Mouse (Mus musculus): Measurements from ENCODE around the gene Rasal1. TPM values are rescaled to one million over a fixed set of nuclear protein-coding genes. Genes with fewer than 3 reads are reported as not detected.

Gene Rasal1
- polyA plus RNA-seq (2015; fragmentation: Nextera tagmentation; extraction: Ambion mirVana): 0.24 and 0.93 TPM in 2 replicates

DNA sequence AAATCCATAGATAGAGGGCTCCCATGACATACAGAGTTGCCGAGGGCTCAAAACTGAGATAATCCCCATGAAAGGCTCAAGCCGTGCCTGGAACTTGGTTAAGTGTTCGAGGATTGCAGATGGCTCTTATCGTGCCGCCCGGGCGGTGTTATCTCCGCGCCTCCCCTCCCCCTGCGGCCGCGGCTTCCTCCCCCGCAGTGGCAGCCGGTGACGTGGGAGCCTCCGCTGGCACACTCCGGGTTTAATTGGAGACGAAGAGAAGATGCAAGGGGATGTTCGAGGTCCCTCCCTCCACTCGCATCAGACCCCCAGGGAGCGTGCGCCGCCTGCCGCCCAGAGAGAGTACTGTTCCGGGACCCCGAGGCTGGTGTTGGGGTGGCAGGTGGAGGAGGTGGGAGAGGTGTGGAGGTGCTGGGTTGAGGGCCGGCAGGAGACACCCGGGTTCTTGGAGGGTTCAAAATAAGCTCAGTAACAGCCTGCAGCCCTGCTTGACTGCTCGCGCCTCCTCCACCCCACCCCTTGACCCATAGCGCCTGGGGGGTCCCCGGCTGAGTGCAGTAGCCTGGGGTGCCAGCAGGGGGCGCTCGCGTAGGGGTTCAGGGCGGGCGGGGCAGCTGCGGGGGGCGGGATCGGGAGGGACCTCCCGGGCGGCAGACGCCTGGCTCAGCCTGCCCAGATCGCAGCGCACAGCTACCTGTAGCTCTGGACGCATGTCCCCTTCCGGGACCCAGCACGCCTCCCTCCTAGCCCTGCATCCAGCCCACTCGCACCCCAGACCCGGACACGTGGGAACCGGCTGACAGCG, at the start of gene Rasal1:
Gene Rasal1 (plus strand): TSS at position 244 of the 805 bp plus-strand sequence.
- peak within 1 kb of the TSS; percentile 30 for H3K4me3 ChIP-seq (replicated peaks)
- H3K27me3 ChIP-seq (replicated peaks): peaks cover 60% of the 10 kb centered on the region
- H3K4me2 ChIP-seq: peak within 1 kb of the TSS; percentile 50
- H3K36me3 ChIP-seq: no peaks in the 10 kb centered on the region
- H3K4me1 ChIP-seq: peaks cover 16% of the 10 kb centered on the region
- 2% methylated on average over 45 of the region's 53 CpGs for WGBS
- H3K27ac ChIP-seq (replicated peaks): no peak within 1 kb of the TSS
- ATAC-seq (ENCODE audit: low FRiP score): peak; percentile 17; the same call in 1 of the 2 replicates
- H3K9ac ChIP-seq (replicated peaks): 0 out of 2 replicates have a peak within 1 kb of the TSS, but pooled peaks have one; percentile 11
- H3K9me3 ChIP-seq (replicated peaks): no peaks in the 10 kb centered on the region

DNA sequence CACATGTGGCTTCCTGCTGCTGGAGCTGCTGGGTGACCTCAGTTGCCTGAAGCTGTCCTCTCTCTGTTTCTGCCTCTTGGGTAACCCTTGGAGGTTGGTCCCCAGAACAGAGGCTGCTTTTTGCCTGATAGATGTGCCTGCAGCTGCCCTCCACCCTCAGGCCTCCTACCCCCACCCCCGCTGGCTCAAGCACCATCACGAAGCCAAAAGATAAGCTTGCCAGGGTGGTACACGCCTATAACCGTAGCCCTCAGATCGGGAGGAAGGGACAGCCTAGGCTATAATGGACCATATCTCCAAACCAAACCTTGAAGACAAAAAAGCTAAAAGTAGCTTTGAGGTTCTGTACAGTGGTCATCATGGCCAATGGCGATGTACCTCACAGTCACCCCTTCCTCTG, 49.0 kb upstream of the Rasal1 start:
- no peak for ATAC-seq (ENCODE audit: low FRiP score)
- H3K4me2 ChIP-seq: no peak overlapping the region
- H3K9ac ChIP-seq (replicated peaks): no peak overlapping the region
- no peaks in the 10 kb centered on the region for H3K27me3 ChIP-seq (replicated peaks)
- no peaks in the 10 kb centered on the region for H3K36me3 ChIP-seq
- H3K9me3 ChIP-seq (replicated peaks): no peaks in the 10 kb centered on the region
- no peak overlapping the region for H3K27ac ChIP-seq (replicated peaks)
- no peak overlapping the region for H3K4me3 ChIP-seq (replicated peaks)
- 92% methylated on average over 6 of the region's 6 CpGs for WGBS
- H3K4me1 ChIP-seq: no peaks in the 10 kb centered on the region

DNA sequence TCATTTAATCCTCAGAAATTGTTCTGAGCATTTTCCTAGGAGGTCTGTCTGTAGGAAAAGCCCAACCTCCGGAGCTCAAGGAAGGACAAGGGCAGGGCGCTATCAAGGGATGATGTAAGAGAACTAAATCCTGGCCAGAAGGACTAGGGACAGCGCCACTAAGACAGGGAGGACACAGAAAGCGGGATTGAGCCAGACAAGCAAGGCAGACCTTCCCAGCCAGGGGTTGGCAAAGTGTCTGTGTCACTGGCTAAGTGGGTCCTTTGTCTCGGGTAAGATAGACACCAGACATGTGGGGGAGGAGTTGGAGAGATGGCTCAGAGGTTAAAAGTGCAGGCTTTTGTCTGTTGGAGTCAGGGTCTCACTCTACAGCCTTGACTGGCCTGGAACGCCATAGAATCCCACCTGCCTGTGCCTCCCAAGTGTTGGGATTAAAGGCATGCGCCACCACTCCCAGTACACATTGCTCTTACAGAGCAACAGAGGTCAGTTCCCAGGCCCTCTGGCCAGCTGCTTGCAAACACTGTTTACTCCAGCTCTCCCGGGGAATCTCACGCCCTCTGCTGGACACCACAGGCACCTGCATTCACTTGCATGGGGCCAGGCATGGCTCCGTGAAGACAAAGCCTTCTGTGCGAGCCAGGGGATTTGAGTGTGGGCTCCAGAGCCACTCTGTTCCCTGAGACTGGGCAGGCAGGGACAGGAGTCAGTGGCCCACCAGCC, 47.5 kb upstream of the Rasal1 start:
- 48% methylated on average over 11 of the region's 11 CpGs for WGBS
- Histone ChIP-seq H3K27ac (replicated peaks) (no peak overlapping the region), H3K4me3 (replicated peaks) (no peak overlapping the region), H3K9ac (replicated peaks) (no peak overlapping the region), H3K36me3 (no peaks in the 10 kb centered on the region), H3K4me2 (no peak overlapping the region), H3K27me3 (replicated peaks) (no peaks in the 10 kb centered on the region), H3K4me1 (peaks cover 5% of the 10 kb centered on the region), H3K9me3 (replicated peaks) (no peaks in the 10 kb centered on the region)
- no peak for ATAC-seq (ENCODE audit: low FRiP score)

DNA sequence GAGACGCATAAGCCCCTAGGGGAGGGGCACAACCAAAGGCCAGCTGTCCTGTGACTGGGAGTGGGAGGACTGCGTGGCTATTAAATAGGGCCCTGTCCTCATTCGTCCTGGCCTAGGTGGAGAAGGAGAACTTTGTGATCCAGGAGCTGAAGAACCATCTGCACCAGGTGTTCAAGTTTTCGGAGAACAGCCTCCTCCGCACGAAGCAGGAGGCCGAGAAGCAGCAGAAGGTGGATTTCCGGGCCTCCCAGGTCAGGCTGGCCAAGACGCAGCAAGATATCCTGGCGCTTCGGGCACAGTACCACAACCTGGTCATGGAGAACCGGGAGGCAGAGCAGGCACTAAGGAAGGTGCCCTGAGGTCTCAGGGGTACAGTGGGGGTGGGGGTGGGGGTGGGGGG, 46.4 kb upstream of the Rasal1 start:
- Histone ChIP-seq H3K36me3 (no peaks in the 10 kb centered on the region), H3K27me3 (replicated peaks) (no peaks in the 10 kb centered on the region), H3K4me1 (peaks cover 5% of the 10 kb centered on the region), H3K4me2 (no peak overlapping the region), H3K27ac (replicated peaks) (no peak overlapping the region), H3K4me3 (replicated peaks) (no peak overlapping the region), H3K9ac (replicated peaks) (no peak overlapping the region), H3K9me3 (replicated peaks) (no peaks in the 10 kb centered on the region)
- no peak for ATAC-seq (ENCODE audit: low FRiP score)
- WGBS: 93% methylated on average over 12 of the region's 12 CpGs

DNA sequence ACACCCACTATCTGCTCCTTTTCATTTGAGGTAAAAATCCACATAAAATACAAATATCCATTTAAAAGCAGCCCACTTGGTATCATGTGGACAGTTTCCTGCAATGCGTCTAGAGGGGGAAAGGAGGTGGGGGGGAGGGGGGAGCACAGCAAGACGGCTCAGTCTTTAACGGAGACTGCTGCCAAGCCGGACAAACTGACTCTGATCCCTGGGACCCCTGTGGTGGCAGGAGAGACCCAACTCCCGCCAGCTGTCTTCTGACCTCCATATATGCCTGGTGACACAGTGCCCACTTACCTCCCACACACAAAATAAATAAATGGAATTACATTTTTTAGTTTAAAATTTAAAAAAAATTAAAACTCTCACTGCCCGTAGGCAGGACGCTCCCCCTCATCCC, 45.1 kb upstream of the Rasal1 start:
- Histone ChIP-seq H3K9me3 (replicated peaks) (no peaks in the 10 kb centered on the region), H3K27me3 (replicated peaks) (no peaks in the 10 kb centered on the region), H3K4me1 (peaks cover 5% of the 10 kb centered on the region), H3K9ac (replicated peaks) (no peak overlapping the region), H3K4me2 (no peak overlapping the region), H3K4me3 (replicated peaks) (no peak overlapping the region), H3K36me3 (peaks cover 5% of the 10 kb centered on the region), H3K27ac (replicated peaks) (no peak overlapping the region)
- 59% methylated on average over 7 of the region's 7 CpGs for WGBS
- ATAC-seq (ENCODE audit: low FRiP score): no peak

DNA sequence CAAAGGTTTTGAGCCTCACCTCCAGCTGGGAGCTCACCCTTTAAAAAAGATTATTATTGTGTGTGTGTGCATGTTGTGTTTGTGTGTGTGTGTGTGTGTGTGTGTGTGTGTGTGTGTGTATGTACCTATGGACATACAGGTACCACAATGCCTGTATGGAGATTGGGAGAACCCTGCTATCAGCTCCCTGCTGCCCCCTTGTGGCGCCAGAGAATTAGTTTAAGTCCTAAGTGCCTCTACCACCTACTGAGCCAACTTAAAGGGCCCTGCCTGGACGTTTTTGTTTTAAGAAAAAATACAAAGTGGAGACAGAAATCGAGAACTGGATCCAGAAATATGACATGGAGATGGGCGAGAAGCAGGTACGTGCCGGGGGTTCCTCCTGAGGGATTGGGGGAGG, 43.8 kb upstream of the Rasal1 start:
- H3K27ac ChIP-seq (replicated peaks): peak overlapping the region; percentile 74

DNA sequence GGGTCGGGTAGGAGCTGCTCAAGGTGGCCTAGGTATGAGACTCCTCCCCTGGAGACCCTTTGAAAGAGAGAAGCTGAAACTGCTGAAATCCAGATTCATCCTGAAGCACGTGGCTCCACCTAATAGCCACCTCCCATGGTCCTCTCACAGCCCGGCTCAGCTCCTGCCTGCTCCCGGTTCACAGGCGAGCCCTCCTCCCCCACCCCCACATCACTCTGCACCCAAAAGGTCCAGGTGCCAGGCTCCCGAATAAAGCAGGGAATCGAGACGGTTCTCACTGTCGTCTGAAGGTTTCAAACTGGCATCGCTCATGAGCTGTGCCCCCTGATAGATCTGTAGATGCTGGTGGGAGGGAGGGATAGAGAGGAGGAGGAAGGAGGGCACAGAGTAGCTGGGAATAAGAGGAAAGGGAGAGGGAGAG, 43.4 kb upstream of the Rasal1 start:
- peak overlapping the region; percentile 47 for H3K9ac ChIP-seq (replicated peaks)

More for the DNA sequence above, 43.8 kb upstream of the Rasal1 start:
- H3K36me3 ChIP-seq: peaks cover 5% of the 10 kb centered on the region
- peaks cover 13% of the 10 kb centered on the region for H3K4me1 ChIP-seq
- H3K9ac ChIP-seq (replicated peaks): 0 out of 2 replicates have a peak overlapping the region, but pooled peaks have one; percentile 47
- ATAC-seq (ENCODE audit: low FRiP score): no peak; the same call in 1 of the 2 replicates
- 3% methylated on average over 6 of the region's 6 CpGs for WGBS
- H3K27me3 ChIP-seq (replicated peaks): no peaks in the 10 kb centered on the region
- H3K4me2 ChIP-seq: peak overlapping the region; percentile 65
- H3K4me3 ChIP-seq (replicated peaks): peak overlapping the region; percentile 35
- H3K9me3 ChIP-seq (replicated peaks): no peaks in the 10 kb centered on the region

DNA sequence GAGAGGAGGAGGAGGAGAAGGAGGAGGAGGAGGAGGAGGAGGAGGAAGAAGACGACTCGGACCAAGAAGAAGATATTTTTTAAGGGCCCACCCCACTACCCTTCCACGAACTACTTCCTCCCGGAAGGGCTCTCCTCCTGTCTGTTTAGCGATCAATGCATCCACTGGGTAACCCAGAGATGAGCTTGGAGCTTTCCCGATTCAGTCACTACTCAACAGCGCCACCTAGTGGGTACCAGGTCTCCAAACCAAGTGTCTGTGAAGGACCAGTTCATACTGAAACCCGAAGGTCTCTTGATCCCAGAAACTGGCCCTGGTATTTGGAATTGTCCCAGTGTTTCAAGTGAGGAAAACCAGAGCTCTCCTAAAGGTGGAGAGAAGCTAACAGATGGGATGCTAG, 42.9 kb upstream of the Rasal1 start:
- 3% methylated on average over 8 of the region's 8 CpGs for WGBS
- Histone ChIP-seq H3K36me3 (peaks cover 5% of the 10 kb centered on the region), H3K4me3 (replicated peaks) (peak overlapping the region; percentile 35), H3K9me3 (replicated peaks) (no peaks in the 10 kb centered on the region), H3K27me3 (replicated peaks) (no peaks in the 10 kb centered on the region), H3K27ac (replicated peaks) (peak overlapping the region; percentile 74), H3K4me2 (peak overlapping the region; percentile 65), H3K4me1 (peaks cover 22% of the 10 kb centered on the region), H3K9ac (replicated peaks) (no peak overlapping the region)
- ATAC-seq (ENCODE audit: low FRiP score): peak; percentile 84

More for the DNA sequence above, 43.4 kb upstream of the Rasal1 start:
- H3K4me3 ChIP-seq (replicated peaks): peak overlapping the region; percentile 35
- peak overlapping the region; percentile 65 for H3K4me2 ChIP-seq
- ATAC-seq (ENCODE audit: low FRiP score): peak; percentile 51
- WGBS: 5% methylated on average over 10 of the region's 10 CpGs
- peaks cover 17% of the 10 kb centered on the region for H3K4me1 ChIP-seq
- peak overlapping the region; percentile 74 for H3K27ac ChIP-seq (replicated peaks)
- no peaks in the 10 kb centered on the region for H3K9me3 ChIP-seq (replicated peaks)
- no peaks in the 10 kb centered on the region for H3K27me3 ChIP-seq (replicated peaks)
- H3K36me3 ChIP-seq: peaks cover 5% of the 10 kb centered on the region

DNA sequence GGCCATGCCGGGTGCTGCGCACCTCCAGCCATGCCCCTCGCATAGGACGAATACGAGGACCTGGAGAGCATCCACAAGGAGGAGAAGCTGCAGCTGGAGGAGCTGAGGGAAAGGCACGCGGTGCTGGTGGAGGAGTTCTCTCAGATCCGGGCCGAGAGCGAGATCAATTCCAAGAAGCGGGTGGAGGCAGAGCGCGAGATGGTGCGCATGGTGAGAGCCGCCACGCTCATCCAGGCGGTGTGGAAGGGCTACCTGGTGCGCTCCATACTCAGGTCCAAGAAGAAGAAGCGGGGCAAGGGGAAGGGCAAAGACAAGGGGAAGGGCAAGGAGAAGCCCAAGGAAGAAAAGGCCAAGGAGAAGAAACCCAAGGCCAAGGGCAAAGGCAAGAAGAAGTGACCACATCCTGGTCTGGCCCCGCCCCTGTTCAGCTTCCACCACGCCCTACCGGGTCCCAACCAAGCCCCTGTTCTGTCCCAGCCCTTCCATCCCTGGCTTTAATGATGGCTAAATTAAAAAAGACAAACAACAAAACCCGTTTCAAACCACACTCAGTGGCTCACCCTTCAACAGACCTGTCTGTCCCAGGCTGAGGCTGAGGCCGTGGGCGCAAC, 41.9 kb upstream of the Rasal1 start:
- no peak overlapping the region for H3K27ac ChIP-seq (replicated peaks)
- no peaks in the 10 kb centered on the region for H3K9me3 ChIP-seq (replicated peaks)
- no peak for ATAC-seq (ENCODE audit: low FRiP score)
- H3K4me1 ChIP-seq: peaks cover 32% of the 10 kb centered on the region
- H3K4me2 ChIP-seq: no peak overlapping the region
- WGBS: 71% methylated on average over 25 of the region's 25 CpGs
- H3K36me3 ChIP-seq: peaks cover 5% of the 10 kb centered on the region
- H3K9ac ChIP-seq (replicated peaks): no peak overlapping the region
- H3K4me3 ChIP-seq (replicated peaks): no peak overlapping the region
- no peaks in the 10 kb centered on the region for H3K27me3 ChIP-seq (replicated peaks)

DNA sequence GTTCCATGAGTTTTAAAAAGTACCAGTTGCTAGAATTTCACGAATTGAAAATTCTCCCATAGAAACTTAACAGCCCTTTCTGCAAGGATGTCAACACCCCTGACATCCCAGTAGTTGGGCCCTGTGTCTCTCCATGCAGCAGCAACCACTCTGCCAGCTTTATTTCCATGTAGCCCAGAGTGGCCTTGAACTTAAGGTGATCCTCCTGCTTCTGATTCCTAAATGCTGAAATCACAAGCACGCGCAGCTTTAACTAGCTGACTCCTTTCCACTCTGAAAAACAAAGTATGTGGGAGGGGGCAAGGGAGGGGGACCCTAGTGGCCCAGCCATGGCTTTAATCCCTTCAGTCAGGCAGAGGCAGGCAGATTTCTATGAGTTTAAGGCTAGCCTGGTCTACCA, 41.3 kb upstream of the Rasal1 start:
- H3K4me3 ChIP-seq (replicated peaks): no peak overlapping the region
- peaks cover 34% of the 10 kb centered on the region for H3K4me1 ChIP-seq
- 76% methylated on average over 3 of the region's 3 CpGs for WGBS
- no peaks in the 10 kb centered on the region for H3K9me3 ChIP-seq (replicated peaks)
- H3K9ac ChIP-seq (replicated peaks): no peak overlapping the region
- H3K36me3 ChIP-seq: peaks cover 5% of the 10 kb centered on the region
- no peak overlapping the region for H3K27ac ChIP-seq (replicated peaks)
- H3K4me2 ChIP-seq: no peak overlapping the region
- no peak for ATAC-seq (ENCODE audit: low FRiP score)
- no peaks in the 10 kb centered on the region for H3K27me3 ChIP-seq (replicated peaks)

DNA sequence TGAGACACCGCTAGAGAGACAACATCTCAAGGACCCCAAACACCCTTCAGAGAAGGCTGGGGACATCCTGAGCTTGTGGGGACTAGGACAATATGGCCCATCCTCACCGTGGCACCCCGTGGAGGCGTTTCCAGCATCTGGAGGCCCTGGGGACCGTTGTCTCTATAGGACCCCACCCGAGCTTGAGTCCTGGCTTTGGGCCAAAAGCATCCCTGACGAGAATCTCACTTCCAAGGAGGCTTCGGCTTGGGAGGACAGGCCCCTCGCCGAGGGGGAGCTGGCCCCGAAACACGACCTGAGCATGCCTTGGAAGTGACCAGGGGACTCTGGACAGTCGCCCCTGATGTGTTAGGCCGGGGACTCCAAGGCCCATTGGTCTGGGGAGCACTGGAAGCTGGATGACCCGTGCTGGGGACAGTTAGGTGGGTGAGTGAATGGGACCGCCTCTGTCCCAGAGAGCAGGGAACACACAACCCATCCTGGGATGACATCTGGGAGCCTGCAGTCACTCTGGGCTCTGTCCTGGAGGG, 39.3 kb upstream of the Rasal1 start:
- Histone ChIP-seq H3K36me3 (peaks cover 5% of the 10 kb centered on the region), H3K9ac (replicated peaks) (no peak overlapping the region), H3K9me3 (replicated peaks) (no peaks in the 10 kb centered on the region), H3K27me3 (replicated peaks) (no peaks in the 10 kb centered on the region), H3K4me2 (no peak overlapping the region), H3K4me1 (peaks cover 42% of the 10 kb centered on the region), H3K27ac (replicated peaks) (no peak overlapping the region), H3K4me3 (replicated peaks) (no peak overlapping the region)
- ATAC-seq (ENCODE audit: low FRiP score): no peak
- WGBS: 77% methylated on average over 16 of the region's 16 CpGs

Measured in neural tube, embryonic 15.5 days (tissue).